Mouse (Mus musculus) forebrain, postnatal 0 days (tissue): ENCODE measurements around the gene Mast3. TPM values are rescaled to one million over a fixed set of nuclear protein-coding genes. Genes with fewer than 3 reads are reported as not detected.
A peak's percentile ranks its signal among the peaks of the same experiment; 100 is the strongest.

Experiments used
- ATAC-seq: fragments of 200-750 bp; cut with Nextera tagmentation; 2 replicates; pipeline ENCODE4 v1.8.0; 2017; ENCODE audit warnings: mild to moderate bottlenecking, moderate library complexity
- DNase-seq: peaks from one replicate; pipeline ENCODE4 v3.0.0-alpha.2; 2015
- H3K27ac ChIP-seq: fragments of 300-500 bp; sonication (generic); 2 replicates; pipeline ENCODE4 v1.5.1; 2014; ENCODE audit warnings: low read depth, mild to moderate bottlenecking, antibody characterized with exemption, low read length, moderate library complexity, mixed read lengths
- H3K27me3 ChIP-seq: fragments of 300-500 bp; sonication (generic); 2 replicates; pipeline ENCODE4 v1.6.1; 2014; ENCODE audit warnings: mild to moderate bottlenecking, low read length, mixed read lengths; ENCODE audit not compliant: insufficient read depth
- H3K36me3 ChIP-seq: fragments of 300-500 bp; sonication (generic); 2 replicates; pipeline ENCODE4 v1.6.1; 2014; ENCODE audit warnings: mild to moderate bottlenecking, moderate library complexity; ENCODE audit not compliant: insufficient read depth
- H3K4me1 ChIP-seq: fragments of 300-500 bp; sonication (generic); 2 replicates; pipeline ENCODE4 v1.6.1; 2014; ENCODE audit warnings: antibody characterized with exemption; ENCODE audit not compliant: insufficient read depth
- H3K4me2 ChIP-seq: fragments of 300-500 bp; sonication (generic); 2 replicates; pipeline ENCODE4 v1.6.1; 2014; ENCODE audit warnings: low read depth, mild to moderate bottlenecking, moderate library complexity
- H3K4me3 ChIP-seq: fragments of 300-500 bp; sonication (generic); 2 replicates; pipeline ENCODE4 v1.5.1; 2014; ENCODE audit warnings: low read depth, low read length, mixed read lengths
- H3K9ac ChIP-seq: fragments of 300-500 bp; sonication (generic); 2 replicates; pipeline ENCODE4 v1.6.1; 2014; ENCODE audit warnings: mild to moderate bottlenecking
- H3K9me3 ChIP-seq: fragments of 300-500 bp; sonication (generic); 2 replicates; pipeline ENCODE4 v1.6.1; 2016; ENCODE audit warnings: low read length
- CTCF ChIP-seq: sonication (generic); IDR thresholded peaks from 2 replicates; pipeline ENCODE4 v1.5.1; 2016; ENCODE audit warnings: antibody characterized with exemption, control low read depth, low read depth
- WGBS: fragments of 180-500 bp; shearing (Covaris S2); extraction: QIAGEN DNeasy Blood & Tissue Kit; methylation state at CpG from one replicate; pipeline ENCODE4 v1.1.7; 2014; 5-methylcytosine and 5-hydroxymethylcytosine counted together
- polyA plus RNA-seq: library from polyadenylated mRNA; unstranded; fragments of >200 nt; fragmentation: Nextera tagmentation; extraction: Ambion mirVana; gene quantifications from 2 replicates; pipeline ENCODE4 v1.2.1, GENCODE M21; 2015
- total RNA-seq: library from RNA; depleted of rRNA; stranded (reverse); fragments of >200 nt; gene quantifications from 2 replicates; pipeline ENCODE4 v1.2.3, GENCODE M21; 2014

Mast3 gene
- total and polyA plus RNA-seq, 2 experiments from 2014 or later = 25.2 to 60.0 TPM

- H3K9ac ChIP-seq = peak overlapping the region; percentile 59
- ATAC-seq = peak; percentile 75
- no peak for TF ChIP-seq CTCF
- peaks cover 28% of the 10 kb centered on the region for H3K4me1 ChIP-seq
- no peaks in the 10 kb centered on the region for H3K36me3 ChIP-seq
- H3K27ac ChIP-seq = peak overlapping the region; percentile 59
- peak overlapping the region; percentile 62 for H3K4me3 ChIP-seq
- DNase-seq = peak; percentile 93
- H3K4me2 ChIP-seq = peak overlapping the region; percentile 94
- H3K27me3 ChIP-seq = no peaks in the 10 kb centered on the region; the same call in none of the 2 replicates
- H3K9me3 ChIP-seq = no peaks in the 10 kb centered on the region
- 2% methylated on average over 57 of the region's 57 CpGs for WGBS
Observed at GRCm38 (mm10) chr8:70797081-70798070, 7.5 kb downstream of the Mast3 start.

- Histone ChIP-seq H3K4me2 (peak overlapping the region; percentile 94), H3K4me1 (peaks cover 30% of the 10 kb centered on the region), H3K9ac (peak overlapping the region; percentile 59), H3K27me3 (no peaks in the 10 kb centered on the region; the same call in none of the 2 replicates), H3K9me3 (no peaks in the 10 kb centered on the region), H3K36me3 (no peaks in the 10 kb centered on the region), H3K4me3 (peak overlapping the region; percentile 62), H3K27ac (peak overlapping the region; percentile 59; the same call in 1 of the 2 replicates)
- WGBS = 1% methylated on average over 52 of the region's 54 CpGs
- no peak for TF ChIP-seq CTCF
- no peak for ATAC-seq
- DNase-seq = no peak
Observed at GRCm38 (mm10) chr8:70796403-70797080, 8.3 kb downstream of the Mast3 start.

- 89% methylated on average over 2 of the region's 2 CpGs for WGBS
Observed at GRCm38 (mm10) chr8:70795370-70795769, 9.5 kb downstream of the Mast3 start.

GRCm38 (mm10) chr8:70794215-70794614 lies 10.6 kb downstream of the Mast3 start:
- 90% methylated on average over 2 of the region's 2 CpGs for WGBS
- no peak for DNase-seq
- H3K4me1 ChIP-seq = peaks cover 28% of the 10 kb centered on the region

More at GRCm38 (mm10) chr8:70795370-70795769, 9.5 kb downstream of the Mast3 start:
- DNase-seq (no peak), ATAC-seq (no peak)
- no peak overlapping the region for H3K4me3 ChIP-seq
- TF ChIP-seq CTCF = peak; percentile 39
- no peak overlapping the region for H3K4me2 ChIP-seq
- no peaks in the 10 kb centered on the region for H3K36me3 ChIP-seq
- H3K27ac ChIP-seq = no peak overlapping the region
- peaks cover 28% of the 10 kb centered on the region for H3K4me1 ChIP-seq
- H3K9ac ChIP-seq = no peak overlapping the region
- no peaks in the 10 kb centered on the region; the same call in none of the 2 replicates for H3K27me3 ChIP-seq
- no peaks in the 10 kb centered on the region for H3K9me3 ChIP-seq

GRCm38 (mm10) chr8:70792700-70793099 lies 12.2 kb downstream of the Mast3 start:
- peak overlapping the region; percentile 87 for H3K9ac ChIP-seq
- H3K4me3 ChIP-seq = peak overlapping the region; percentile 63
- H3K27me3 ChIP-seq = no peaks in the 10 kb centered on the region
- peak; percentile 37 for TF ChIP-seq CTCF
- no peak for ATAC-seq
- peaks cover 19% of the 10 kb centered on the region; the same call in 1 of the 2 replicates for H3K36me3 ChIP-seq
- peaks cover 19% of the 10 kb centered on the region for H3K4me1 ChIP-seq
- under 1% methylated on average over 20 of the region's 20 CpGs for WGBS
- no peak for DNase-seq
- H3K4me2 ChIP-seq = peak overlapping the region; percentile 85
- H3K9me3 ChIP-seq = no peaks in the 10 kb centered on the region
- peak overlapping the region; percentile 88 for H3K27ac ChIP-seq

More at GRCm38 (mm10) chr8:70794215-70794614, 10.6 kb downstream of the Mast3 start:
- Histone ChIP-seq H3K9me3 (no peaks in the 10 kb centered on the region), H3K9ac (no peak overlapping the region), H3K27me3 (no peaks in the 10 kb centered on the region; the same call in 1 of the 2 replicates), H3K27ac (0 out of 2 replicates have a peak overlapping the region, but pooled peaks have one; percentile 9), H3K4me2 (no peak overlapping the region), H3K36me3 (peaks cover 5% of the 10 kb centered on the region; the same call in 1 of the 2 replicates), H3K4me3 (no peak overlapping the region)
- no peak for TF ChIP-seq CTCF
- no peak for ATAC-seq

- ATAC-seq (peak; percentile 88), DNase-seq (peak; percentile 96)
- Histone ChIP-seq H3K9me3 (no peaks in the 10 kb centered on the region), H3K4me2 (peak overlapping the region; percentile 85), H3K27me3 (no peaks in the 10 kb centered on the region), H3K27ac (peak overlapping the region; percentile 88), H3K4me3 (peak overlapping the region; percentile 63), H3K36me3 (peaks cover 24% of the 10 kb centered on the region), H3K9ac (peak overlapping the region; percentile 87), H3K4me1 (peaks cover 19% of the 10 kb centered on the region)
- WGBS = 3% methylated on average over 58 of the region's 58 CpGs
- TF ChIP-seq CTCF = no peak
Observed at GRCm38 (mm10) chr8:70791975-70792691, 12.7 kb downstream of the Mast3 start.
